Mouse (Mus musculus): ENCODE measurements at regions not wholly inside any gene's neighbourhood (a gene's known extent, or its start where the extent isn't known, plus 50 kb on each side); places are given as distances from the start of the nearest gene placed in this dataset.

DNA sequence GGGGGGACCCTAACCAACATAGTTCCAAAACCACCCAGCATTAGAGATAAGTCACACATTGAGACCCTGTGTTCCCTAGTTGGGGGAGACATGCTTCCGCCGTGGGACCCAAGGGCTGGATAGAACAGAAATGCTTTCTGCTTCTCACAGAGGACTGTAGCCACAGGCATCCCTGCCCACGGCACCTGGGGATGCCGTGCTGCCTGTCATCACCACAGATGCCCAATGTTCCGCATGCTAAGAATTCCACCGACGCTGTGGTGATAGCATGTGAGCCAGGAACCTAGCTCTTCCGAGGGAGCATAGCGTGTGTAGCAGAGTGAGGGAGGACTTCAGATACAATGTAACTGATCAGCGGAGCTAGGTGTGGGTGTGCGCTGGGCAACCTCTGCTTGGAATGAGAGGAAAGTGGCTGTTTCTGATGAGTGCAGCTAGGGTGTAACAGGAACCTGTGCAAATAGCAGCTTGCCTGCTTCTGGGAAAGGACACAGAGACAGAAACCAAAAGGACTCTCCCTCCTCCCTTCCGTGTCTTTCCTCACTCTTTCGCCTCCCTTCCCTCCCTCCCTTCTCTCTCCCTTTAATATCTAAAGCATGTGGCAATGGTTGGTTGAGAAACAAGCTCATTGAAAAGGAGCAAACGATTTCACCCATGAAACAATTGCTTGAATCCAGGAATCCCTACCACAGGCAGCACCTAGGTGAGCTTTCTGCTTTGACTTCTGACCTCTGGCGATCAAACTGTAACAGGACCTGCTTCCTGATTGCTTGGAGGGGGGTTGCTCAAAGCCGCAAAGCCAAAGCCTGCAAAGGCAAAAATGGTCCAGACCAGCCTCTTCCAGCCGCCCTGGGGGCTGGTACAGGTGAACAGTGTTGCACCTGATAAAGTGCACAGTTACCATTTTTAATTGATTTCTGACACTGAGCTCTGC lies 102.3 kb downstream of the Gm26897 start:
- ATAC-seq, result no peak

DNA sequence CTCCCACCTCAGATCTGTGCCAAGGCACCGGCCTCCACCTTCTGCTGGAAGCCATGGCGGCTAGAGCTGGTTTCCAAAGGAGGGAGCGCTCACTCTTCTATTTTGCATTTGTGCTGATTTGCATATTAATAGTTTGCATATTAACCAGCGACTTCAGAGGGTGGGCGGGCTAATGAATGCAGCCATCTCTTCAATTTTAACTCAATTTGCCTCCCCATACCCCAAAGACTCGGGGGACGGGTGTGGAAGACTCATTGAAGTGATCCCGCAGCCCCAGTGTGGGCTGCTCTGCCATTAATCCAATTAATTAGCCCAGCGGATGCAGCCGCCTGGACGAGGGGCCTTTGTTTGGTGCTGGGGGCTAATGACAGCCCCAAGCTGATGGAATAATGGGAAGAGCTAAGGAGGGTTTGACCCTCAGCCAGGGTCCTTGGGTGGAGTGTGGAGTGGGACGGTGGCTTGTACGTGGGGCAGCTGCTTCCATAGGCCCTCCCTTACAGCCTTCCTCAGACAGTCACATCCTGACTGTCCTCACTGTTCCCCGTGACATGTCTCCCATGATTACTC lies 103.0 kb downstream of the Gm26897 start:
- no peak for ATAC-seq

DNA sequence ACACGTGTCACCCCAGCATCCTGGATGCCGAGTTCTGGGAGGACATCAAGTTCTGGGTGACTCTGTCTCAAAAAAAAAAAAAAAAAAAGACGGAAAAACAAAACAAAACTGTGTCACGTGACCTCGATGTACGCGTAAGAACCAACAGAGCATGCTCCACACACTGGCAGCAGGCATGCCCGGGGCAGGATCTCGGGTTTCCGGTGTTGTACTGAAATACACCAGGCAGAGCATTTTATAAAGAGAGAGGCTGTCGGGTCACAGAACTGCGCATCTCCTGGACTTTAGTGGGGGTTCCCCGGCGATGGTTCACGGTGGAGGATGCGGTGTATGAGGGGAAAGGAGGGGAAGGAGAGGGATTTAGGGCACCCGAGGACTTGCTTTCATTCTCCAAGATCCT lies 108.7 kb downstream of the Gm26897 start:
- no peak for ATAC-seq

DNA sequence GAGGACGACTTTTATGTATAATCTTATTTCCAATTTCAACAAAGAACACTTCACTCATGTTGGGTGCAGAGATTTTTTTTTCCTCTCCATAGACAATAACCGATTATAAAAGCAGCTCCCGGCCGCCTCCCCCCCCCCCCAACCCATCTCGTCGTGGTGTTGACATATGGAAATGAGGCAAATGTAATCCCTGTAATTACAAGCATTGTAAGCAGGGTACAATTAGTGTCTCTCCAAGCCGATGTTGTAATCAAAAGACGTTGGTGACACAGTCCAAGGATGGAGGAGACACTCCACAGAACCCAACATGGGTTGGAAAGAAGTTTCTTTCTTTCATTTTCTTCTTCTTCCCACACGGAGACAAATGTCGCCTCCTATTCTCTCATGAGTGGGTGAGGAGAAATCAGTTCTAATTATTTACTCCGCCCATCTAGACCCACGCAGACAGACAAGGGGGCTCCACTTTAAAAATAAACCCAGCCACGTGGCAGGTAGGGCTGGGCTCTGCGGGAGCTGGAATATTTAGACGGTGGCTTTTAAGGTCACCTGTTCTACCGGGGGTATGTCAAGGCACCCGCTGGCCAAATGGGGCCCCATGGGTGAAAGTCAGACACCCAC lies 110.0 kb downstream of the Gm26897 start:
- no peak for ATAC-seq

DNA sequence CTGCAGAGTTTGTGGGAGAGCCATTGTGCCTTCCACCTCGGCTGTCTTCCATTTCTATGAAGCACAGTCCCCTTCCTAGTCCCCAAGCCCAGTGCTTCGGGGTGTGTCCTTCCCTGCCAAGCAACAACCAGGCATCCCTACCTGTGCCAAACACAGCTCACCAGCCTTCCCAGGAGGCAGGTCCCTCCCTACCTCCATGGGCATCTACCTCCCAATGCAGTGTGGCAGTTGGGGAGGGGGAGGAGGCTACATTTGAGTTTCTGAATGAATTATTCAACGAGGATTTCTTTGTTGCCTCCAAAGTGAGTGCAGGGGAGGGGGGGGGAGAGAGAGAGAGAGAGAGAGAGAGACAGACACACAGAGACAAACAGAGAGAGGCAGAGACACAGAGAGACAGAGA lies 110.8 kb downstream of the Gm26897 start:
- no peak for ATAC-seq

DNA sequence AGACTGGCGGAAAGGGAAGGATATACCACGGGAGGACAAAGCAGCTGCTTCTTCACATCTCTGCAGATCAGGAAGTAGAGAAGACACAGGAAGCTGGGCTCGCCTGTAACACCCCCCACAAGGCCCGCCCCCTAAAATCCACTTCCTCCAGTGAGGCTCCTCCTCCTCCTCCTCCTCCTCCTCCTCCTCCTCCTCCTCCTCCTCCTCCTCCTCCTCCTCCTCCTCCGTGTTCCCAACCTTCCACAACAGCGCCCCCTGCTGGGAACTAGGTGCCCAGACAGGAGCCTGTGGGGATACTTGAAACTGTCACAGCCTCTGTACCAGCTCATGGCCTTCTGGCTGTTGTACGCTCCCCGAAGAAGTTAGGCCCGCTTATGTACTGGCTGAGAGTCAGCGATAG lies 115.2 kb downstream of the Gm26897 start:
- no peak for ATAC-seq

DNA sequence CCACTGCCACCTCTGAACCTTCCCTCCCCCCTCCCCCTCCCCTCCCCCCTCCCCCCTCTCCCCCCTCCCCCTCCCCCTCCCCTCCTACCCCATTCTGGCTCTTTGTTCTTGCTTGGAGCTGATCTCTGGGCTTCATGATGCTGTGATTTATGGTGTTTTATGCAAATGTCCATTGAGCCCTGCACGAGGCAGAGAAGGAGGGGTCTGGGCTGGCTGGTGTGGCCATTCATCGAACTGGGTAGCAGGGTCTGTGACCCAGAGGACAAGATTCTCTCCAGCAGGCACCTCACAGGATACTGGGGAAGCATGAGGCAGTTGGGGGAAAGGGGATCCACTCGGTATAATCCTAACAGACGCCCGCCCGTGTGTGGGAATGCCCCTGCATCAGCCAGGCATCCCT lies 119.0 kb downstream of the Gm26897 start:
- no peak for ATAC-seq

DNA sequence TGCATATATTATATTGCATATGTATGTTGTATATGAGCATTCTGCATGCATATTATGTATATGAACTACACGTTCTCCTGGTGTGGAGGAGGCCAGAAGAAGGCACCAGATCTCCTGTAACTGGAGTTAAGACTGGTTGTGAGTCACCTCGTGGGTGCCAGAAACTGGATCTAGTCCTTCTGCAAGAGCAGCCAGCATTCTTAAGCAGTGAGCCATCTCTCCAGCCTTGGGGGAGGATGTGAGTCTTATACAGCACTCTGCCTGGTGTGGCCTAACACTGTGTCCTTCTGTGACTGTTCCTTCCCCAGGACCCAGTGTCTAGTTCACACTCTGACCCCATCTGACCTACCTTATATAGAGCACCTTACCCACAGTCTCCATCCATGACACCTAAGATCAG lies 121.6 kb downstream of the Gm26897 start:
- ATAC-seq, result no peak

DNA sequence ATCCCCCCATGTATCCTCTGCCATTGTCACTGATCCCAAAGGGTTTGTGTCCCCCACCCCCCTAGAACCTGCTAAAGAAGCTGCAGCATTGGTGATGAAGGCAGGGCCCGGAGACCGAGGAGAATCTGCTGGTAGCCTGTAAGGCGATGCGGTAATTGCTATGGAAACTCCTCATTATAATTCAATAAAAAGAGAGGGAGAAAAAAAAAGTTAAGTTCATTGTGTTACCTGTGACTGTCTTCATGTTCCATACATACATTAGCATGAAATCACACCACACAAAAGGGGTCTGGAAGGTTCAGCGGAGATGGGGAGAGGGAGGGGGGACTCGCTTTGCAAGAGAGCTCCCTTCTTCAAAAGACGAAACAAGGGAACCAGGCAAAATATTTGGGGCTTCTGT lies 123.5 kb downstream of the Gm26897 start:
- ATAC-seq, result no peak

DNA sequence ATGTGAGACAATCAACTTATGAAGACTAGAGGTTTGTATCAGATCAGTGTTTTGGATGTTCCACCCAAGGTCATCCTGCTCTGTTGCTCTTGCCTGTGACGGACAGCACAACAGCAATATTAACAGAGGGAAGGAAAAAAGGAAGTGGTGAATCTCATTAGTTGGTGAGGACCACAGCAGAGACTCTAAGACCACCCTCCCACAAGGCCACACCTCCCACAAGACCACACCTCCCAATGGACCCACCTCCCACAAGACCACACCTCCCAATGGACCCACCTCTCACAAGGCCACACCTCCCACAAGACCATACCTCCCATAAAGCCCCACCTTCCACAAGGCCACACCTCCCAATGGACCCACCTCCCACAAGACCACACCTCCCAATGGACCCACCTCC lies 126.7 kb downstream of the Gm26897 start:
- ATAC-seq, result no peak

DNA sequence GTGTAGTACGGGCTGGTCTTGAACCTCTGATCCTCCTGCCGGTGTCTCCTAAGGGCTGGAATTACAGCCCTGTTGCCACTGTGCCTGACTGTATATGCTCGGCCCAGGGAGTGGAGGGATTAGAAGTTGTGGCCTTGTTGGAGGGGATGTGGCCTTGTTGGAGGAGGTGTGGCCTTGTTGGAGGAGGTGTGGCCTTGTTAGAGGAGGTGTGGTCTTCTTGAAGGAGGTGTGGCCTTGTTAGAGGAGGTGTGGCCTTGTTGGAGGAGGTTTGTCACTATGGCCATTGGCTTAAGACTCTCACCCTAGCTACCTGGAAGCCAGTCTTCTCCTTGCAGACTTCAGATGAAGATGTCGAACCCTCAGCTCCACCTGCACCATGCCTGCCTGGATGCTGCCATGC lies 128.6 kb downstream of the Gm26897 start:
- ATAC-seq, result no peak

DNA sequence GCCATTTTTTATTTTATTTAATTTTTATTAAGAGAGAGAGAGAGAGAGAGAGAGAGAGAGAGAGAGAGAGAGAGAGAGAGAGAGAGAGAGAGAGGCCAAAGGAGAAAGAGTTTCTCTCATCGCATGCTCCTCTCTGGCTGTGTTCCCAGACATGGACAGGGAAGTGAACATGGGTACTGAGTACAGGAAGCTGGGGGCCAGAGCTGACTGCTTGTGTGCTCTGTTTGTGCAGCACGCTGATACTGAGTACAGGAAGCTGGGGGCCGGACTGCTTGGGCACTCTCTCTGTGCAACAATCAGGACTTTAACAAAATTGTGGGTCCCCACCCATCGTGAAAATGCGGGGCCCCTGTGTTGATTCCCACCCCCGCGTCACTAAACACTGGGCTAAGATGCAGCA lies 130.2 kb downstream of the Gm26897 start:
- ATAC-seq, result no peak

DNA sequence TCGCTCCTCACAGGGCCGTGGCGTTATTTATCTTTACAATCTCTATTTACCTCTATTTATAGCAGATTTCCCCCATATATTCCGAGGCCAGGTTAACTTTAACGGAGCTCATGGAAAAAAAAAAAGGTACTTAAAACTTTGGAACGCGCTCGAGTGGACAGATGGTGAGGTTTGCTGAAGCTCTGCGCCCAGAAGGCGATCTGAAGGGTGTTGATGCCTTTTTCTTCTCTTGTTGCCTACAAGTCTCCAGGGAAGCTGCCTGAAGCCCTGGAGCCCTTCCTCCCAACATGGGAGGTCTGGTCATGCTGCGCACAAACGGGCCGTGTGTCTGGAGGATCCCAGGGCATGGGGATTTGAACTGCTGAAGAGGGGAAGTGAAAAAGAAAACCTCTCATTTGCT lies 130.9 kb downstream of the Gm26897 start:
- no peak for ATAC-seq

DNA sequence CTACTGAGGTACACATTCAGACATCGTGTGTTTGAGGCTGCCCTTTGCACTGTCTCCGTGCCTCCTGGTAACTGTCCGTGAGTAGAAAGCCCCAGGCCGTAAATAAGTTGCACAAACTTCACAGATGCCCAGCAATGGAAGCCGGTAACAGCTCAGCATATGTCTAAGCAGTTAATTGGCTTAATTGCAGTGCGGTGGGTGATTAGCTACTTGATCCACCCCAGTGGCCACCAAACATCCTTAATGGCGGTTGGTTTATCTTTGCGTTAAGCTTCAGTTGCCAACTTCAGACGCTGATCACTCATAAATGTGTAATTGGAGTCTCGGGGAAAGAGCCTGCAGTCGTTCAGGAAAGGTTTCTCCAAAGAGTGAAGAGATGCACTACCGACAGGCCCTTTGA lies 135.3 kb downstream of the Gm26897 start:
- no peak for ATAC-seq

DNA sequence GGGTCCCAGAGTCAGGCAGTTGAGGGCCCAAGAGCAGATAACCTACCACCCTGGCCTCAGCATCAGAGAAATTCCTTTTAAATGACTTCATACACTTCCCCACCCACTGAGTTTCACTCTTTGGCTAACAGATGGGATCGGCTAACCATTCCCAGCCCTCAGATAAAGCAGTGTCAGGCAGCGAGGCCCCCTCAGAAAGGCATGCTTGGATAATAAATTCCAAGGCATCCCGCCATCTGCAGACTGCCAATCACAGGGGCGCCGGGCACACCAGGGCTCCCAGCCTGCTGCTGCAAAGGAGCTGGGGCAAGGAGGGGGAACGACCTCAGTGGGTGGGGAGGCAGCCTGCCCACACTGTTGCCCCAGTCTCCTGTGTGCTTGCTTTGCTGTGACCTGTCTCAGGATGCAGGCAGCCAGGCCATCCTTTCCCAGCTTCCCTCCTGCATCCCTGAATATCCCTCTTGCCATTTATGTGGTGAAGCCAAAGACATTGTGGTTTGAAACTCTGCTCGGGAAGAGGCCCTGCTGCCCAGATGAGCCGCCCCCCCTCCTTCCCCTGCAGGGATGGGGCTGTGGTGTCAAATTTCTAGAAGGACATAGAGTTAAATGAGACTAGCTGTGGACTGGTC lies 143.6 kb downstream of the Gm26897 start:
- no peak for ATAC-seq

DNA sequence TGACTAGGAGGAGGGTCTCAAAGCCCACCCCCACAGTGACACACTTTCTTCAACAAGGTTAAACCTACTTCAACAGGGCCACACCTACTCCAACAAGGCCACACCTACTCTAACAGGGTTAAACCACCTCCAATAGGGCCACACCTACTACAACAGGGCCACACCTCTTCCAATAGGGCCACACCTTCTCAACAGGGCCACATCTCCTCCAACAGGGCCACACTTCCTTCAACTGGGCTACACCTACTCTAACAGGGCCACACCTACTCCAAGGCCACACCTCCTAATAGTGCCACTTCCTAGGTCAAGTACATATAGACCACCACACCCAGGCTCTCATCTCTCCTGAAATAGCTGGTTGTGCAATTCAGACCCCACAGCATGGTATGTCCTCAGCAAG lies 145.3 kb downstream of the Gm26897 start:
- ATAC-seq, result no peak

DNA sequence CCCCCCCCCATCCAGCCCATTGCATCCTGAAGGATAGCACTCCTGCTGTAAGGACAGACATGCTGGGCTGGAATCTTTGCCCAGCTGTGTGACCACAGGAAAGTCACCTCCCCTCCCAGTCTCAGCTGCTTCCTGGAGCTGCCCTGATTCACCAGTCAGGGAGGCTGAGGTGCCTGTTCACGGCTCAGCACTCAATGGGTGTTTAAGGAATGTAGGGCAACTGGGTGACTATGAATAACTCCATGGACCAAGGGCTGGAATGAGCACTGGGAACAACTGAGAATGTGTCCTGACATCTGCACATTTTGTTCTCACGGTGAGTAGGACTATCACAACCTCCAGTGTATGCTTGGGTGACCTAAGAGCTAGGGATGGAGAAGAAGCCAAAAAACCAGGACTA lies 146.5 kb downstream of the Gm26897 start:
- ATAC-seq, result no peak

DNA sequence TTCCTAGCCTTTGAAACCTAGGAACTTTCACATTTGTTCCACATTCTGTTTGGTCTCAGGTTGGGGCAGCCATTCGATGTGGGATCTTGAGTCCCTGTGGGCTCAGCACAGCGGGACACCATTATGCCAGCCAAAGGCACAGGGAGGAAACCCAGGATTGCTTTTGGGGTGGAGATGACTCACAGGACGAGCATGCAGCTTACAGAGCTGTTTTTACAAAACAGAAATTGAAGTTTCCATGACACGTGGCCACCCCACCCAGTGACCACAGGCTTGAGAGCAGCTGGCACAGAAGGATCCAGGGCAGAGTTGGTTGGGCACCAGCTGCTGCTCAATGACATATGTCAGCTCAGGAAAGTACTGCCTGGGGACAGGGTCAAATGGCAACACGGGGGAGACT lies 147.8 kb downstream of the Gm26897 start:
- ATAC-seq, result no peak

DNA sequence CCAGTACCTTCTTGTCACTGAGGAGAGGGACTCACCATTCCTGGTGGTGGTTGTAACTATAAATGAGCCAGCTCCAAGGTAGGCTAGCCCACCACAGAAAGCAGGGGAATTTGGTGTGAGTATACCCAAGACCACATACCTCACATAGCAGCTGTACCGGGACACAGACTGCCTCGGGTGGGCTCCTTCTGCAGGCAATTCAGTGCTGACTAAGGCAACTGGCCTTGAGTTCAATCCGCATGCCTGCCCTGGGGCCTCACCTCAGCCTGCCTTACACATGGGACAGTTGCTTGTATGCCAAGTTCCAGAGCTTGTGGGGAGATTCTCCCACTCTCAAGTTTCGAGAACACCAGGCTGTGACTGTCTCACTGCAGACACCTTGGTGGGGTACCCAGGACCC lies 153.6 kb downstream of the Gm26897 start:
- no peak for ATAC-seq

DNA sequence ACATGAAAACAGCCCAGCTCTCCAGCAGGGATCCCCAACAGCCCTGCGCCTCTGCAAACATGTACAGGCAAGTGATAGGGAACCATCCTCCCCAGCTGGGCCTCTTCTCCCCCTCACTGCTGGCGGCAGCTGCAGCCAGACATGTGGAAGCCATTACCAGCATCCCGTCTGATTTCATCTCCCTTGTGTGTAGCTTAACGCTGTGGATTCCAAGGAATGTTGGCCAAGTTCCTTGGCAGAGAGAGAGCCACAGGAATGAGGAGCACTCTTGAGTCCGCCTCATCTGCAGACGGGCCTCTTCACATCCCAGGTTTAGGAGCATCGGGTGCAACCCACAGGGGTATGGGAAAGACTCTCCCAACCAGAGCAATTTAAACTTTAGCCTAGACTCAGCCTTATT lies 157.1 kb downstream of the Gm26897 start:
- ATAC-seq, result no peak

DNA sequence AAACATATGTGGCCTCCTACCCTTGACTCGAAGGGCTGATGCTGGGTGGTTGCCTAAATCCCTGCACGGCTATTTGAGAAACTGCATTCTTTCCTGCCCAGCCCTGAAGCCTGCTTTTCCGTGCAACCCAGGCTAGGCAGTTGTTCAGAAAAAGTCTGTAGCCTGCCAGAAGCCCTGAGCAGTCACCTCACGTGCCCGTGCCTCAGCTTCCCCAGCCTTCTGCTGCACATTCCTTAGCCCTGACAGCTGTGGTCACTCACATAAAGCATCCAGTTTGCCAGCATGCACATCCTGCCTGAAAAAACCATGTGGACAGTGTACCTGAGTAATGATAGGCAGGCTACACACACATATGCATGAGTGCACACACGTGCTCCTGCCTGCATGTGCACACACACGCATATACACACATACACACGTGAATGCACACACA lies 157.6 kb downstream of the Gm26897 start:
- ATAC-seq, result no peak

DNA sequence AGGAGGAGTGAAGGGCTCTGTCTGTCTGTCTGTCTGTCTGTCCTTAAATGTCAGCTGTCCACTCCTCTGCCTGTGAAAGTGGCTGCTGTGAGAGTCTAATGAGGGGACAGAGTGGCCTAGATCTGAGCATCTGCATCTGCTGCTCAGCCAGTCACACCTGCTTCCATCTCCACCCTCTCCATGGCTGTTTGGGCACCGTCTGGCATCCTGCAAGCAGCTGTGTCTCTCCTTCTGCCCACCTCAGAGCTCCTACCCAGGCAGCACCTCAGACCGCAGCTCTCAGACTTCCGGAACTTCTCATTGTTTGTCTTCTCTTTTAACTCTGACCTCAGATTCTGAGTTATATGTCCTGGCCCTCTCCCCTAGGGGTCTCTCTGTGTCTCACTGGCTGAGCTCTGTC lies 159.2 kb downstream of the Gm26897 start:
- ATAC-seq, result no peak

DNA sequence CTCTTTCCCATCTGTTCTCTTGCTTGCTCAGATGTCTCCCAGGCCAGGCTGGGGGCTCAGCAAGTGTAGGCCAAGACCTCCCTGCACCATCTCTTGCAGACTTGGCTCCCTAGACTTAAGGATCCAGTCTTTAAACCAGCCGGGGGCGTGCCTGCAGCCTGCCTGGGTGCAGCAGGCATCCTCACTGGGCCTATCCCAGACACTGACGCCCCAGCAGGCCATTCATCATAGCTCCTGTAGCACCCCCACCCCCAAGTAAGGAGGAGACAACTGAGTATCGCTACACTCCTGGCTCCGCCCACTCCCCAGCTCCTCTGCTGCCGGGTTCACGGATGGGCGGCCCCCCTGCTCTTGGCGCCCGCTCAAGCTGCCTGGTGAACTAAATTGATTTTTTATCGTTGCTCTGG lies 160.2 kb downstream of the Gm26897 start:
- peak; percentile 57 for ATAC-seq

DNA sequence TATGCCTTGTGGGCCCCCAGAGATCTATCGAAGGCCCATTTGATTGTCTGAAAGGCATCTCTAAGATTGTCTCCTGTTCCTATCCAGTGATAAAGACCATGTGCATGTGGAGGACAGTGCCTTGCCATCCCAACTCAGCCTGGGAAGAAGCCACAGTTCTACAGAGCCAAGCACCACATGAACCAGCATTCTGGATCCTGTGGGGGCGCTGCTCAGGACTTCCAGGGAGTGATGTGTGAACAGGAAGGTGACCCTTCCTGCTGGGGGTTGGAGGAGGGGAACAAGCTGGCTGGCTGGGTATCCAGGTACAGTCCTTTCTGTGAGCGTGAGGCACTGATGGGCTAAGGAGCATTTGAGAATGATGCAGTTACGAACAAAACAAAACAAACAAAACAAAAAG lies 163.8 kb downstream of the Gm26897 start:
- no peak for ATAC-seq

Data from activated CD4-positive, CD25-positive, alpha-beta regulatory T cell, adult 4 months (primary cell).